13 mouse cellular contexts compared by ENCODE assay signal in the genomic region with DNA sequence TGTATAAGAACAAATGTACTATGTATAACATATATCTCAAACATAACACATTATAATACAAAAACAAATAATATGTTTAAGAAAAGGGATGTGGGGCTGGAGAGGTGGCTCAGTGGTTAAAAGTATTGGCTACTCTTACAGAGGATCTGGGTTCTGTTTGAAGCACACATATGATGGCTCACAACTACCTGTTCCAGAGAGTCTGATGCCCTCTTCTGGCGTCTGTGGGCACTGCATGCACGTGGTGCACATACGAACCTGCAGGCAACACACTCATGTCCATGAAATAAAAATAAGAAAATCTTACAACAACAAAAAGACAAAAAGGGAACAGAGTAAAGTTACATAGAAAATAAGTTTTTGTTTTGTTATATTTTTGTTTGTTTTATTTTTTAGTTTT.
DNase-seq lines count a peak whose midpoint lies in the region; ATAC-seq and TF ChIP-seq lines count a peak whose summit lies in the region.
"Had no signal": no experiment of that assay in that cellular context is flagged by ENCODE, and none has a peak within 500 bp of the region (broad histone marks: within the 10 kb centered on the region; RNA-seq: fewer than 3 reads in every experiment).

No protein-coding gene starts in this region.

- no peak for TF ChIP-seq POLR2A in liver, adult 2 months (IDR thresholded peaks at IDR 0.05; ENCODE audit: extremely low read depth, insufficient read depth, low read length)
- no peak for TF ChIP-seq POLR2A in embryonic fibroblast, embryonic 13.5 days (IDR thresholded peaks at IDR 0.05; ENCODE audit: low read depth, low read length)

- no peak overlapping the region for H3K4me3 ChIP-seq in gastrocnemius, adult 2 months
- no peak overlapping the region for H3K4me3 ChIP-seq in liver, adult 2 months (ENCODE audit: insufficient read depth, low read depth, low read length)
- H3K4me3 ChIP-seq in liver, embryonic 11.5 days (ENCODE audit: low read depth, low read length), result no peak overlapping the region
- H3K4me3 ChIP-seq in E14TG2a.4 (replicated peaks; ENCODE audit: low read length), result no peak overlapping the region
- H3K4me3 ChIP-seq in embryonic fibroblast, embryonic 13.5 days (ENCODE audit: insufficient read depth, low read length), result no peak overlapping the region
- H3K4me3 ChIP-seq in forebrain, postnatal 0 days (ENCODE audit: low read depth, low read length), result no peak overlapping the region
- H3K4me3 ChIP-seq: hindbrain, embryonic 15.5 days; midbrain, embryonic 10.5 days had no signal

- H3K36me3 ChIP-seq in liver, adult 2 months (ENCODE audit: control insufficient read depth, insufficient read depth, low read length), result no peaks in the 10 kb centered on the region
- H3K36me3 ChIP-seq in liver, embryonic 11.5 days (ENCODE audit: control insufficient read depth, insufficient read depth, low read length), result no peaks in the 10 kb centered on the region
- H3K36me3 ChIP-seq in E14TG2a.4 (ENCODE audit: insufficient read depth, low read length), result no peaks in the 10 kb centered on the region
- no peaks in the 10 kb centered on the region for H3K36me3 ChIP-seq in forebrain, postnatal 0 days (ENCODE audit: insufficient read depth)
- H3K36me3 ChIP-seq: hindbrain, embryonic 15.5 days; midbrain, embryonic 10.5 days had no signal

- no peaks in the 10 kb centered on the region for H3K79me2 ChIP-seq in liver, adult 2 months (ENCODE audit: control insufficient read depth, insufficient read depth, low read length)

- no peak overlapping the region for H3K4me2 ChIP-seq in liver, embryonic 11.5 days
- no peak overlapping the region for H3K4me2 ChIP-seq in forebrain, postnatal 0 days (ENCODE audit: low read depth)
- H3K4me2 ChIP-seq: hindbrain, embryonic 15.5 days had no signal

- 74% methylated on average over 3 of the region's 3 CpGs for WGBS in liver, adult 2 months
- WGBS in liver, embryonic 11.5 days, result 75% methylated on average over 3 of the region's 3 CpGs
- 88% methylated on average over 3 of the region's 3 CpGs for WGBS in forebrain, postnatal 0 days

- peak; percentile 22; the same call in 1 of the 2 replicates for TF ChIP-seq CTCF in gastrocnemius, adult 2 months (IDR thresholded peaks at IDR 0.05)
- peak; percentile 26; the same call in 1 of the 2 replicates for TF ChIP-seq CTCF in liver, adult 2 months (IDR thresholded peaks at IDR 0.05; ENCODE audit: low read depth, low read length)
- TF ChIP-seq CTCF in E14TG2a.4 (conservative IDR thresholded peaks at IDR 0.05; ENCODE audit: low read length), result peak; percentile 79
- TF ChIP-seq CTCF in embryonic fibroblast, embryonic 13.5 days (IDR thresholded peaks at IDR 0.05; ENCODE audit: borderline replicate concordance, insufficient read depth, low read length), result peak; percentile 24; the same call in 1 of the 2 replicates
- TF ChIP-seq CTCF in forebrain, postnatal 0 days (IDR thresholded peaks at IDR 0.05; ENCODE audit: low read depth), result no peak

- no peaks in the 10 kb centered on the region for H3K9me3 ChIP-seq in liver, embryonic 11.5 days (ENCODE audit: control insufficient read depth, low read length)
- no peaks in the 10 kb centered on the region; the same call in 1 of the 2 replicates for H3K9me3 ChIP-seq in E14TG2a.4 (ENCODE audit: low read length)
- no peaks in the 10 kb centered on the region for H3K9me3 ChIP-seq in forebrain, postnatal 0 days (ENCODE audit: low read length)
- H3K9me3 ChIP-seq: hindbrain, embryonic 15.5 days; midbrain, embryonic 10.5 days had no signal

- ATAC-seq in liver, embryonic 11.5 days (replicated peaks; ENCODE audit: low FRiP score), result no peak
- ATAC-seq in forebrain, postnatal 0 days, result no peak

- H3K4me1 ChIP-seq in liver, adult 2 months (ENCODE audit: control insufficient read depth, insufficient read depth, low read length), result no peaks in the 10 kb centered on the region
- H3K4me1 ChIP-seq in liver, embryonic 11.5 days (replicated peaks; ENCODE audit: control insufficient read depth, insufficient read depth, low read length), result no peaks in the 10 kb centered on the region
- no peaks in the 10 kb centered on the region for H3K4me1 ChIP-seq in E14TG2a.4 (replicated peaks; ENCODE audit: low read depth, low read length)
- no peaks in the 10 kb centered on the region for H3K4me1 ChIP-seq in embryonic fibroblast, embryonic 13.5 days (ENCODE audit: control insufficient read depth, insufficient read depth, low read length)
- no peaks in the 10 kb centered on the region for H3K4me1 ChIP-seq in forebrain, postnatal 0 days (ENCODE audit: insufficient read depth)
- H3K4me1 ChIP-seq: hindbrain, embryonic 15.5 days; midbrain, embryonic 10.5 days had no signal

- H3K9ac ChIP-seq in liver, adult 2 months (ENCODE audit: low read depth, low read length), result no peak overlapping the region
- no peak overlapping the region for H3K9ac ChIP-seq in liver, embryonic 11.5 days (ENCODE audit: low read depth, low read length)
- no peak overlapping the region for H3K9ac ChIP-seq in forebrain, postnatal 0 days
- H3K9ac ChIP-seq: hindbrain, embryonic 15.5 days had no signal

- no peaks in the 10 kb centered on the region for H3K27me3 ChIP-seq in liver, adult 2 months (ENCODE audit: control insufficient read depth, insufficient read depth, low read length)
- H3K27me3 ChIP-seq in liver, embryonic 11.5 days (replicated peaks; ENCODE audit: control insufficient read depth, insufficient read depth, low read length), result no peaks in the 10 kb centered on the region
- no peaks in the 10 kb centered on the region for H3K27me3 ChIP-seq in E14TG2a.4 (ENCODE audit: insufficient read depth, low read length)
- no peaks in the 10 kb centered on the region for H3K27me3 ChIP-seq in forebrain, postnatal 0 days (ENCODE audit: insufficient read depth, low read length)
- H3K27me3 ChIP-seq: hindbrain, embryonic 15.5 days had no signal

- no peak overlapping the region for H3K27ac ChIP-seq in gastrocnemius, adult 2 months
- H3K27ac ChIP-seq in liver, adult 2 months (replicated peaks; ENCODE audit: insufficient read depth, low read depth, low read length), result no peak overlapping the region
- no peak overlapping the region for H3K27ac ChIP-seq in liver, embryonic 11.5 days (ENCODE audit: low read depth, low read length)
- H3K27ac ChIP-seq in embryonic fibroblast, embryonic 13.5 days (ENCODE audit: insufficient read depth, low read length), result no peak overlapping the region
- no peak overlapping the region for H3K27ac ChIP-seq in forebrain, postnatal 0 days (ENCODE audit: low read depth, low read length)
- H3K27ac ChIP-seq: hindbrain, embryonic 15.5 days; midbrain, embryonic 10.5 days had no signal

- no peak for DNase-seq in gastrocnemius, adult 2 months
- no peak for DNase-seq in gastrocnemius, postnatal 4 days (ENCODE audit: low spot score in 2 of 2)
- DNase-seq in liver, adult 2 months (ENCODE audit: extremely low read depth, low read depth, low spot score), result no peak
- no peak for DNase-seq in liver, embryonic 11.5 days (ENCODE audit: low spot score)
- DNase-seq in ovary, postnatal 10 days (ENCODE audit: low spot score), result no peak
- no peak for DNase-seq in forebrain, postnatal 0 days
- DNase-seq: adrenal gland, adult 8-10 months; cerebellum, adult 9-11 months; left cerebral cortex, postnatal 4 days had no signal

- intact Hi-C loops in gastrocnemius, adult 2 months (cut with DNase I), result no loop called here
